ENCODE assay signal across 13 mouse cellular contexts in the genomic region with DNA sequence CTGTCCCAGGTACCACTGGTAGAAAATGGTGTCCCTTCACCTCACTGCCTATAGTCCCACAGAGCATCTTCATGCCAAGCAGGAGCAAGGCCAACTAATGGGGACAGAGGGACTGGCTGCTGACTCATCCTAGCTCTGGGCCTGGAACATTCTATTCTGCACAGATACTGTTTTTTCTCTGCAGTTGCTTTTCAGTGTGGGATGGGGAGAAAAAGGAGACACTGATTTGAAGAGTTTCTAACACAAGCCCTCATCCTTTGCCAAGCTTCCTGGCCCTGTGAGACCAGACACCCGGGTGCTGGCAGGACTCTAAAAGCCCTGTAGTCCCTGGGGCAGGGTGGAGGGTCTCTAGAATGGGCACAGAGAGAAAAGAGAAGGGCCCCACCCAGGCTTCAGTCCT.
DNase-seq lines count a peak whose midpoint lies in the region; ATAC-seq and TF ChIP-seq lines count a peak whose summit lies in the region.
"Had no signal": no experiment of that assay in that cellular context is flagged by ENCODE, and none has a peak within 500 bp of the region (broad histone marks: within the 10 kb centered on the region; RNA-seq: fewer than 3 reads in every experiment).

No protein-coding gene starts in this region.

- peak; percentile 59 for DNase-seq in cerebellum, adult 9-11 months
- DNase-seq in cerebellum, adult 11 months: no peak
- DNase-seq in heart, postnatal 4 days: no peak
- DNase-seq in lung, postnatal 0 days (ENCODE audit: low spot score): no peak
- DNase-seq in lung, adult 2 months: no peak
- DNase-seq: kidney, postnatal 25 days had no signal

- no peak overlapping the region for H3K9ac ChIP-seq in heart, embryonic 13.5 days
- H3K9ac ChIP-seq in lung, postnatal 0 days (replicated peaks; ENCODE audit: low read depth): no peak overlapping the region
- H3K9ac ChIP-seq: hindbrain, embryonic 13.5 days; liver, embryonic 12.5 days; neural tube, embryonic 13.5 days had no signal

- no peak for TF ChIP-seq CTCF in lung, postnatal 0 days (IDR thresholded peaks at IDR 0.05)
- no peak for TF ChIP-seq CTCF in lung, adult 2 months (IDR thresholded peaks at IDR 0.05; ENCODE audit: insufficient read depth, low read length)
- no peak for TF ChIP-seq CTCF in cortical plate, adult 2 months (IDR thresholded peaks at IDR 0.05; ENCODE audit: extremely low read depth, insufficient read depth, low read length)

- no peak overlapping the region for H3K4me3 ChIP-seq in heart, embryonic 13.5 days
- no peak overlapping the region for H3K4me3 ChIP-seq in lung, postnatal 0 days (ENCODE audit: low read depth, low read length)
- no peak overlapping the region for H3K4me3 ChIP-seq in lung, adult 2 months (replicated peaks; ENCODE audit: extremely low read depth, low read depth, low read length)
- H3K4me3 ChIP-seq in cortical plate, adult 2 months (ENCODE audit: insufficient read depth, low read length): no peak overlapping the region
- H3K4me3 ChIP-seq: hindbrain, embryonic 13.5 days; liver, embryonic 12.5 days; megakaryocyte, embryonic 14.5 days; neural tube, embryonic 13.5 days had no signal

- H3K4me1 ChIP-seq in heart, embryonic 13.5 days: peaks cover 61% of the 10 kb centered on the region
- peaks cover 6% of the 10 kb centered on the region; the same call in 1 of the 2 replicates for H3K4me1 ChIP-seq in lung, postnatal 0 days (ENCODE audit: insufficient read depth, low read depth, low read length)
- H3K4me1 ChIP-seq in lung, adult 2 months (ENCODE audit: control insufficient read depth, insufficient read depth, low read length): peaks cover 8% of the 10 kb centered on the region
- peaks cover 29% of the 10 kb centered on the region for H3K4me1 ChIP-seq in cortical plate, adult 2 months (ENCODE audit: control insufficient read depth, insufficient read depth, low read length)

- no peak; the same call in 1 of the 2 replicates for TF ChIP-seq EP300 in lung, postnatal 0 days (IDR thresholded peaks at IDR 0.05)

- no peaks in the 10 kb centered on the region for H3K9me3 ChIP-seq in heart, embryonic 13.5 days
- no peaks in the 10 kb centered on the region for H3K9me3 ChIP-seq in lung, postnatal 0 days (ENCODE audit: low read length)
- H3K9me3 ChIP-seq: hindbrain, embryonic 13.5 days; liver, embryonic 12.5 days; megakaryocyte, embryonic 14.5 days; neural tube, embryonic 13.5 days had no signal

- WGBS in heart, embryonic 13.5 days: 76% methylated on average over 1 of the region's 1 CpGs
- WGBS in lung, postnatal 0 days: 61% methylated on average over 1 of the region's 1 CpGs
- 26% methylated on average over 1 of the region's 1 CpGs for WGBS in lung, adult 2 months

- peaks cover 47% of the 10 kb centered on the region for H3K36me3 ChIP-seq in heart, embryonic 13.5 days
- H3K36me3 ChIP-seq in lung, postnatal 0 days (ENCODE audit: insufficient read depth, low read length): peaks cover 22% of the 10 kb centered on the region; the same call in 1 of the 2 replicates

- no peak for ATAC-seq in heart, embryonic 13.5 days (ENCODE audit: extremely low read depth, insufficient number of reproducible peaks, low FRiP score, low TSS enrichment)
- peak; percentile 48 for ATAC-seq in lung, postnatal 0 days
- ATAC-seq in activated CD4-positive, CD25-positive, alpha-beta regulatory T cell, adult 4 months: no peak
- ATAC-seq: liver, embryonic 12.5 days had no signal

- peak overlapping the region; percentile 45 for H3K27ac ChIP-seq in heart, embryonic 13.5 days (replicated peaks)
- peak overlapping the region; percentile 35; the same call in 1 of the 2 replicates for H3K27ac ChIP-seq in lung, postnatal 0 days (ENCODE audit: low read length)
- H3K27ac ChIP-seq in cortical plate, adult 2 months (ENCODE audit: insufficient read depth, low read length): peak overlapping the region; percentile 78
- H3K27ac ChIP-seq: hindbrain, embryonic 13.5 days; liver, embryonic 12.5 days; neural tube, embryonic 13.5 days had no signal

- no peaks in the 10 kb centered on the region for H3K27me3 ChIP-seq in heart, embryonic 13.5 days (replicated peaks)
- no peaks in the 10 kb centered on the region for H3K27me3 ChIP-seq in lung, postnatal 0 days (replicated peaks; ENCODE audit: insufficient read depth, low read length)
- H3K27me3 ChIP-seq: hindbrain, embryonic 13.5 days; liver, embryonic 12.5 days; megakaryocyte, embryonic 14.5 days; neural tube, embryonic 13.5 days had no signal

- TF ChIP-seq POLR2A in lung, adult 2 months (IDR thresholded peaks at IDR 0.05; ENCODE audit: borderline replicate concordance, extremely low read depth, low read depth, low read length): no peak
- no peak for TF ChIP-seq POLR2A in cortical plate, adult 2 months (IDR thresholded peaks at IDR 0.05; ENCODE audit: extremely low read depth, insufficient read depth, low read length)

- H3K4me2 ChIP-seq in heart, embryonic 13.5 days: no peak overlapping the region
- no peak overlapping the region for H3K4me2 ChIP-seq in lung, postnatal 0 days (replicated peaks; ENCODE audit: low read depth, low read length)
- H3K4me2 ChIP-seq: hindbrain, embryonic 13.5 days; liver, embryonic 12.5 days; neural tube, embryonic 13.5 days had no signal
